Mouse (Mus musculus) left cerebral cortex, adult 9 months (tissue): ENCODE data around the gene Zcchc8.

Experiments used
- DNase-seq, 2 experiments: peaks; one replicate each; pipeline ENCODE4 v3.0.0; 2022; ENCODE audit warnings: low spot score in 2 of 2

Gene Zcchc8

GRCm38 (mm10) chr5:123683377-123684220 lies 37.3 kb downstream of the Zcchc8 start:
- DNase-seq, result no peak

GRCm38 (mm10) chr5:123683043-123683376 lies 37.9 kb downstream of the Zcchc8 start:
- DNase-seq, result no peak

- DNase-seq, result no peak
Measured at GRCm38 (mm10) chr5:123682372-123682771, 38.5 kb downstream of the Zcchc8 start.

GRCm38 (mm10) chr5:123679546-123680263 lies 41.2 kb downstream of the Zcchc8 start:
- DNase-seq, result no peak

- no peak for DNase-seq
Measured at GRCm38 (mm10) chr5:123679106-123679505, 41.8 kb downstream of the Zcchc8 start.

GRCm38 (mm10) chr5:123675717-123676116 lies 45.2 kb downstream of the Zcchc8 start:
- DNase-seq, result no peak

- DNase-seq, result no peak
Measured at GRCm38 (mm10) chr5:123675221-123675620, 45.7 kb downstream of the Zcchc8 start.

- no peak for DNase-seq
Measured at GRCm38 (mm10) chr5:123671473-123671820, 49.5 kb downstream of the Zcchc8 start.

- DNase-seq, result no peak
Measured at GRCm38 (mm10) chr5:123670800-123671472, 50.0 kb downstream of the Zcchc8 start.

GRCm38 (mm10) chr5:123669991-123670799 lies 50.7 kb downstream of the Zcchc8 start:
- no peak for DNase-seq

GRCm38 (mm10) chr5:123667915-123668314 lies 53.0 kb downstream of the Zcchc8 start:
- no peak for DNase-seq

- DNase-seq, result no peak
Measured at GRCm38 (mm10) chr5:123665956-123666355, 54.9 kb downstream of the Zcchc8 start.

- DNase-seq, result no peak
Measured at GRCm38 (mm10) chr5:123664329-123664728, 56.6 kb downstream of the Zcchc8 start.

GRCm38 (mm10) chr5:123662059-123662458 lies 58.8 kb downstream of the Zcchc8 start:
- DNase-seq, result no peak

GRCm38 (mm10) chr5:123661602-123662001 lies 59.3 kb downstream of the Zcchc8 start:
- DNase-seq, result peak in 1 of 2 experiments; percentile 29

GRCm38 (mm10) chr5:123657651-123658050 lies 63.2 kb downstream of the Zcchc8 start:
- no peak for DNase-seq

- no peak for DNase-seq
Measured at GRCm38 (mm10) chr5:123654937-123655336, 66.0 kb downstream of the Zcchc8 start.

GRCm38 (mm10) chr5:123653287-123653801 lies 67.6 kb downstream of the Zcchc8 start:
- no peak for DNase-seq

- DNase-seq, result no peak
Measured at GRCm38 (mm10) chr5:123650825-123651224, 70.1 kb downstream of the Zcchc8 start.
